Comparison of ENCODE assay signal across 8 mouse cellular contexts in genomic region chr17:88439536-88440050, GRCm38 (mm10). TPM values are rescaled to one million over a fixed set of nuclear protein-coding genes. Genes with fewer than 3 reads are reported as not detected.
DNase-seq lines count a peak whose midpoint lies in the region; ATAC-seq lines count a peak whose summit lies in the region.

No protein-coding gene starts in this region.

- no peak for ATAC-seq in heart, embryonic 16.5 days (replicated peaks; ENCODE audit: extremely low read depth, insufficient read depth, low FRiP score)
- no peak for ATAC-seq in limb, embryonic 12.5 days (ENCODE audit: insufficient number of reproducible peaks, insufficient read depth, low FRiP score, low TSS enrichment, low read depth)
- ATAC-seq in stomach, embryonic 16.5 days (ENCODE audit: insufficient read depth, low FRiP score): no peak

- intact Hi-C loops in left cerebral cortex, postnatal 4 days (cut with DNase I): loop anchor here (5.0 kb wide), 2 partner anchors 73 to 182 kb away; no protein-coding TSS in a partner anchor
- intact Hi-C loops in left cerebral cortex, postnatal 25 days (cut with DNase I): loop anchor here (2.0 to 5.0 kb wide), 4 partner anchors 68 to 372 kb away; partner anchors contain the start of gene Fbxo11

- H3K9me3 ChIP-seq in heart, embryonic 16.5 days (replicated peaks; ENCODE audit: control insufficient read depth, low read length): no peaks in the 10 kb centered on the region
- H3K9me3 ChIP-seq in limb, embryonic 12.5 days: no peaks in the 10 kb centered on the region
- H3K9me3 ChIP-seq in stomach, embryonic 16.5 days (replicated peaks; ENCODE audit: control insufficient read depth, low read length): no peaks in the 10 kb centered on the region; the same call in 1 of the 2 replicates

- no peak overlapping the region for H3K27ac ChIP-seq in heart, embryonic 16.5 days (ENCODE audit: low read length)
- H3K27ac ChIP-seq in limb, embryonic 12.5 days: peak overlapping the region; percentile 92
- H3K27ac ChIP-seq in stomach, embryonic 16.5 days (ENCODE audit: low read length): peak overlapping the region; percentile 91

- 78% methylated on average over 11 of the region's 12 CpGs for WGBS in heart, embryonic 16.5 days
- 83% methylated on average over 12 of the region's 12 CpGs for WGBS in limb, embryonic 12.5 days
- WGBS in stomach, embryonic 16.5 days: 82% methylated on average over 12 of the region's 12 CpGs

- no peaks in the 10 kb centered on the region for H3K27me3 ChIP-seq in heart, embryonic 16.5 days (ENCODE audit: control insufficient read depth, insufficient read depth, low read length)
- H3K27me3 ChIP-seq in limb, embryonic 12.5 days: no peaks in the 10 kb centered on the region
- H3K27me3 ChIP-seq in stomach, embryonic 16.5 days (ENCODE audit: control insufficient read depth, insufficient read depth, low read length): no peaks in the 10 kb centered on the region

- peaks cover 2% of the 10 kb centered on the region for H3K4me1 ChIP-seq in heart, embryonic 16.5 days (ENCODE audit: control insufficient read depth, insufficient read depth, low read length)
- 0 out of 2 replicates have a peak, but pooled peaks cover 4% of the 10 kb centered on the region for H3K4me1 ChIP-seq in limb, embryonic 12.5 days (replicated peaks)
- H3K4me1 ChIP-seq in stomach, embryonic 16.5 days (ENCODE audit: control insufficient read depth, insufficient read depth, low read length): 0 out of 2 replicates have a peak, but pooled peaks cover 11% of the 10 kb centered on the region

- no peaks in the 10 kb centered on the region for H3K36me3 ChIP-seq in heart, embryonic 16.5 days (ENCODE audit: control insufficient read depth, insufficient read depth)
- H3K36me3 ChIP-seq in limb, embryonic 12.5 days: no peaks in the 10 kb centered on the region
- no peaks in the 10 kb centered on the region for H3K36me3 ChIP-seq in stomach, embryonic 16.5 days (ENCODE audit: control insufficient read depth, insufficient read depth, low read length)

- peak; percentile 15 for DNase-seq in left cerebral cortex, postnatal 4 days
- no peak for DNase-seq in left cerebral cortex, postnatal 25 days (ENCODE audit: low spot score in 2 of 2)
- DNase-seq in adrenal gland, postnatal 25 days: peak; percentile 39
- DNase-seq in B cell, adult 2 months: no peak
- DNase-seq in urinary bladder, postnatal 10 days (ENCODE audit: low spot score): no peak

- H3K4me3 ChIP-seq in heart, embryonic 16.5 days (ENCODE audit: low read length): peak overlapping the region; percentile 90
- H3K4me3 ChIP-seq in limb, embryonic 12.5 days (replicated peaks): peak overlapping the region; percentile 90
- H3K4me3 ChIP-seq in stomach, embryonic 16.5 days (replicated peaks; ENCODE audit: low read length): peak overlapping the region; percentile 96

- H3K9ac ChIP-seq in heart, embryonic 16.5 days (ENCODE audit: low read length): peak overlapping the region; percentile 83
- H3K9ac ChIP-seq in limb, embryonic 12.5 days (replicated peaks): peak overlapping the region; percentile 59
- H3K9ac ChIP-seq in stomach, embryonic 16.5 days (ENCODE audit: low read length): peak overlapping the region; percentile 81; the same call in 1 of the 2 replicates

- peak overlapping the region; percentile 87 for H3K4me2 ChIP-seq in heart, embryonic 16.5 days (ENCODE audit: low read depth, low read length)
- peak overlapping the region; percentile 71 for H3K4me2 ChIP-seq in limb, embryonic 12.5 days
- H3K4me2 ChIP-seq in stomach, embryonic 16.5 days (ENCODE audit: low read depth, low read length): peak overlapping the region; percentile 83

RNA-seq across cellular contexts. Expression of gene Foxn2, which starts 0.9 kb away (rescaled TPM):
- total RNA-seq in left cerebral cortex, postnatal 4 days (2021): 10 to 100 TPM; 13.7 to 14.6 TPM
- total RNA-seq in left cerebral cortex, postnatal 25 days (2021): 10 to 100 TPM; 15.2 to 15.4 TPM
- 21.6 and 22.7 TPM in 2 replicates for total RNA-seq in adrenal gland, postnatal 25 days (2021)
- polyA plus RNA-seq in heart, embryonic 16.5 days (2015; fragmentation: Nextera tagmentation; extraction: Ambion mirVana): 10.0 and 10.1 TPM in 2 replicates
- 14.9 and 15.8 TPM in 2 replicates for polyA plus RNA-seq in limb, embryonic 12.5 days (2016; fragmentation: Nextera tagmentation; extraction: Ambion mirVana)
- 19.5 and 20.3 TPM in 2 replicates for polyA plus RNA-seq in stomach, embryonic 16.5 days (2015; fragmentation: Nextera tagmentation; extraction: Ambion mirVana)

Comparison
In these comparisons a context has a peak if more than half of its experiments do, and no peak if none do; other contexts are left out.
1. DNase-seq: peak in left cerebral cortex, postnatal 4 days (single experiment) and adrenal gland, postnatal 25 days (single experiment); none in left cerebral cortex, postnatal 25 days (0 of 2), B cell, adult 2 months (0 of 2) and urinary bladder, postnatal 10 days (single experiment).
2. Peak in every context shown above with its lines, with median percentiles within 50 percentile points of each other: H3K4me2 ChIP-seq, H3K4me3 ChIP-seq and H3K9ac ChIP-seq.